Comparison of ENCODE assay signal across 10 mouse cellular contexts in genomic region chr15:5145196-5145945, GRCm38 (mm10). TPM values are rescaled to one million over a fixed set of nuclear protein-coding genes. Genes with fewer than 3 reads are reported as not detected.
DNase-seq lines count a peak whose midpoint lies in the region; ATAC-seq and TF ChIP-seq lines count a peak whose summit lies in the region.
"Had no signal": no experiment of that assay in that cellular context is flagged by ENCODE, and none has a peak within 500 bp of the region (broad histone marks: within the 10 kb centered on the region; RNA-seq: fewer than 3 reads in every experiment).

No protein-coding gene starts in this region.

- no peak for TF ChIP-seq POLR2A in CH12.LX (IDR thresholded peaks at IDR 0.05; ENCODE audit: low read depth, low read length)

- H3K27me3 ChIP-seq in heart, embryonic 10.5 days (ENCODE audit: insufficient read depth, poor library complexity, severe bottlenecking), result no peaks in the 10 kb centered on the region
- no peaks in the 10 kb centered on the region for H3K27me3 ChIP-seq in CH12.LX (replicated peaks)
- H3K27me3 ChIP-seq in forebrain, embryonic 13.5 days, result no peaks in the 10 kb centered on the region
- H3K27me3 ChIP-seq in liver, embryonic 14.5 days (ENCODE audit: control insufficient read depth, insufficient read depth, low read length), result no peaks in the 10 kb centered on the region

- H3K36me3 ChIP-seq in heart, embryonic 10.5 days, result 0 out of 2 replicates have a peak, but pooled peaks cover 3% of the 10 kb centered on the region
- H3K36me3 ChIP-seq in CH12.LX (replicated peaks in 1 of 2; ENCODE audit: control insufficient read depth in 1 of 2, insufficient read depth in 1 of 2, low read length in 1 of 2), result peaks cover 2 to 20% of the 10 kb centered on the region in 2 experiments
- no peaks in the 10 kb centered on the region for H3K36me3 ChIP-seq in forebrain, embryonic 13.5 days (ENCODE audit: poor library complexity, severe bottlenecking)
- H3K36me3 ChIP-seq in liver, embryonic 14.5 days (replicated peaks; ENCODE audit: control insufficient read depth, insufficient read depth, low read depth), result no peaks in the 10 kb centered on the region; the same call in 1 of the 2 replicates

- no peak overlapping the region for H3K27ac ChIP-seq in heart, embryonic 10.5 days
- no peak overlapping the region for H3K27ac ChIP-seq in CH12.LX (ENCODE audit: insufficient read depth, low read depth)
- H3K27ac ChIP-seq in forebrain, embryonic 13.5 days, result no peak overlapping the region
- H3K27ac ChIP-seq in liver, embryonic 14.5 days, result peak overlapping the region; percentile 75

- H3K9ac ChIP-seq in CH12.LX (ENCODE audit: insufficient read depth, low read depth), result no peak overlapping the region
- H3K9ac ChIP-seq in forebrain, embryonic 13.5 days, result no peak overlapping the region
- peak overlapping the region; percentile 97 for H3K9ac ChIP-seq in liver, embryonic 14.5 days (replicated peaks)

- no peak for DNase-seq in heart, embryonic 10.5 days (ENCODE audit: low spot score)
- DNase-seq in heart, adult 9 months (ENCODE audit: low spot score in 2 of 2), result no peak
- no peak for DNase-seq in CH12.LX (ENCODE audit: extremely low read depth)
- DNase-seq in liver, embryonic 14.5 days (ENCODE audit: low read depth in 3 of 3, low spot score in 3 of 3), result no peak
- no peak for DNase-seq in cerebellum, postnatal 4 days (ENCODE audit: low spot score in 2 of 2)
- DNase-seq in thymus, adult 18-20 months, result no peak
- DNase-seq in adrenal gland, postnatal 4 days (ENCODE audit: low spot score in 2 of 2), result no peak
- DNase-seq: cerebellum, postnatal 25 days; lung, adult 2 months had no signal

- H3K4me1 ChIP-seq in heart, embryonic 10.5 days, result peaks cover 16% of the 10 kb centered on the region
- peaks cover 8 to 28% of the 10 kb centered on the region in 2 experiments for H3K4me1 ChIP-seq in CH12.LX (ENCODE audit: control insufficient read depth in 1 of 2, insufficient read depth in 2 of 2)
- peaks cover 31% of the 10 kb centered on the region for H3K4me1 ChIP-seq in forebrain, embryonic 13.5 days
- H3K4me1 ChIP-seq in liver, embryonic 14.5 days (replicated peaks; ENCODE audit: control insufficient read depth in 2 of 2, insufficient read depth in 2 of 2, low read length in 1 of 2), result peaks cover 29 to 34% of the 10 kb centered on the region in 2 experiments

- no peak for TF ChIP-seq CTCF in CH12.LX (conservative IDR thresholded peaks at IDR 0.05 in 1 of 2, IDR thresholded peaks at IDR 0.05 in 1 of 2; ENCODE audit: low read depth in 2 of 2, low read length in 2 of 2)
- TF ChIP-seq CTCF in liver, embryonic 14.5 days (IDR thresholded peaks at IDR 0.05; ENCODE audit: low read depth), result no peak

- peaks cover 39% of the 10 kb centered on the region for H3K79me2 ChIP-seq in CH12.LX (replicated peaks; ENCODE audit: control insufficient read depth, extremely low read depth, insufficient read depth, poor library complexity, severe bottlenecking)

- no peaks in the 10 kb centered on the region for H3K9me3 ChIP-seq in heart, embryonic 10.5 days
- H3K9me3 ChIP-seq in CH12.LX (replicated peaks; ENCODE audit: low read length), result no peaks in the 10 kb centered on the region
- no peaks in the 10 kb centered on the region for H3K9me3 ChIP-seq in forebrain, embryonic 13.5 days (replicated peaks)
- H3K9me3 ChIP-seq in liver, embryonic 14.5 days (ENCODE audit: control insufficient read depth, low read length), result no peaks in the 10 kb centered on the region

- WGBS in heart, embryonic 10.5 days, result 19% methylated on average over 9 of the region's 9 CpGs
- 45% methylated on average over 9 of the region's 9 CpGs for WGBS in forebrain, embryonic 13.5 days
- 44% methylated on average over 9 of the region's 9 CpGs for WGBS in liver, embryonic 14.5 days (ENCODE audit: insufficient replicate concordance)

- TF ChIP-seq RAD21 in CH12.LX (IDR thresholded peaks at IDR 0.05; ENCODE audit: low read depth, low read length), result no peak

- ATAC-seq in forebrain, embryonic 13.5 days, result no peak
- ATAC-seq in liver, embryonic 14.5 days (ENCODE audit: insufficient read depth), result no peak

- H3K4me2 ChIP-seq in CH12.LX (ENCODE audit: insufficient read depth, low read depth, poor library complexity, severe bottlenecking), result peak overlapping the region; percentile 63
- peak overlapping the region; percentile 65 for H3K4me2 ChIP-seq in forebrain, embryonic 13.5 days
- H3K4me2 ChIP-seq in liver, embryonic 14.5 days (ENCODE audit: low read depth), result peak overlapping the region; percentile 72

- dilution Hi-C loops in CH12.LX (cut with MboI; ENCODE audit: extremely low pct_ligation_motif_present, extremely low pct_unique_long_range_greater_than_20kb, low sequenced_read_pairs), result no loop called here

- in situ Hi-C loops in CH12.LX (cut with MboI; ENCODE audit: low pct_ligation_motif_present, low pct_unique_long_range_greater_than_20kb, low sequenced_read_pairs), result no loop called here

- H3K4me3 ChIP-seq in heart, embryonic 10.5 days, result peak overlapping the region; percentile 94
- peak overlapping the region; percentile 26 to 89 (median 89) for H3K4me3 ChIP-seq in CH12.LX (replicated peaks in 1 of 3; ENCODE audit: low read depth in 2 of 3, low read length in 2 of 3, poor library complexity in 1 of 3)
- H3K4me3 ChIP-seq in forebrain, embryonic 13.5 days, result peak overlapping the region; percentile 78
- peak overlapping the region; percentile 50 to 87 for H3K4me3 ChIP-seq in liver, embryonic 14.5 days (ENCODE audit: insufficient read depth in 1 of 2, low read depth in 2 of 2, low read length in 2 of 2)

- TF ChIP-seq EP300 in CH12.LX (IDR thresholded peaks at IDR 0.05; ENCODE audit: low read length), result no peak
- no peak for TF ChIP-seq EP300 in liver, embryonic 14.5 days (IDR thresholded peaks at IDR 0.05; ENCODE audit: low read depth)

TF ChIP-seq in CH12.LX, 34 proteins besides CTCF, POLR2A, EP300 and RAD21:
- TF ChIP-seq E2F4 (IDR thresholded peaks at IDR 0.05; ENCODE audit: insufficient replicate concordance, low read depth, low read length) (no peak), MAFK (IDR thresholded peaks at IDR 0.05; ENCODE audit: insufficient replicate concordance, low read length) (no peak), UBTF (IDR thresholded peaks at IDR 0.05; ENCODE audit: low read depth, low read length) (no peak), ZNF384 (IDR thresholded peaks at IDR 0.05; ENCODE audit: low read depth, low read length) (no peak), MAX (IDR thresholded peaks at IDR 0.05; ENCODE audit: low read length) (no peak), SIN3A (IDR thresholded peaks at IDR 0.05; ENCODE audit: low read length) (no peak), ZC3H11A (IDR thresholded peaks at IDR 0.05; ENCODE audit: low read depth, low read length) (no peak), BHLHE40 (IDR thresholded peaks at IDR 0.05; ENCODE audit: low read depth, low read length) (no peak), CHD2 (IDR thresholded peaks at IDR 0.05; ENCODE audit: low read length) (no peak), ZMIZ1 (IDR thresholded peaks at IDR 0.05; ENCODE audit: low read depth, low read length) (no peak), USF2 (conservative IDR thresholded peaks at IDR 0.05; ENCODE audit: low read depth, low read length) (no peak), MYC (IDR thresholded peaks at IDR 0.05; ENCODE audit: low read depth, low read length) (no peak), RCOR1 (conservative IDR thresholded peaks at IDR 0.05; ENCODE audit: low read depth, low read length) (no peak)
TF ChIP-seq in CH12.LX: peak in this region for 0.

RNA-seq across cellular contexts. Expression of gene Prkaa1, which starts 1.7 kb away (rescaled TPM):
- 21.1 and 22.7 TPM in 2 replicates for polyA plus RNA-seq in heart, embryonic 10.5 days (2016; fragmentation: Nextera tagmentation; extraction: Ambion mirVana)
- 12.6 and 13.1 TPM in 2 replicates for total RNA-seq in CH12.LX (2012; rRNA removed)
- 25.4 and 27.6 TPM in 2 replicates for total RNA-seq in CH12.LX (2014; rRNA removed)
- 19.4 and 21.2 TPM in 2 replicates for polyA plus RNA-seq in CH12.LX (2012; ENCODE audit: insufficient read length, low read depth)
- polyA plus RNA-seq in forebrain, embryonic 13.5 days (2015; fragmentation: Nextera tagmentation; extraction: Ambion mirVana), result 11.3 and 12.5 TPM in 2 replicates
- polyA plus RNA-seq in liver, embryonic 14.5 days (2012; rRNA removed), result 6.6 and 8.6 TPM in 2 replicates
- polyA plus RNA-seq in liver, embryonic 14.5 days (2014; fragmentation: Nextera tagmentation; extraction: Ambion mirVana), result 15.7 and 16.6 TPM in 2 replicates
- total RNA-seq in adrenal gland, postnatal 4 days (2021), result 10 to 100 TPM; 31.2 to 32.2 TPM

RNA-seq across cellular contexts. Expression of gene Rpl37, which starts 28.9 kb away (rescaled TPM):
- 366 and 403 TPM in 2 replicates for polyA plus RNA-seq in heart, embryonic 10.5 days (2016; fragmentation: Nextera tagmentation; extraction: Ambion mirVana)
- total RNA-seq in CH12.LX (2012; rRNA removed) (1,567 and 1,787 TPM in 2 replicates), CH12.LX (2014; rRNA removed) (914 and 1,083 TPM in 2 replicates)
- 646 and 928 TPM in 2 replicates for polyA plus RNA-seq in CH12.LX (2012; ENCODE audit: insufficient read length, low read depth)
- polyA plus RNA-seq in forebrain, embryonic 13.5 days (2015; fragmentation: Nextera tagmentation; extraction: Ambion mirVana), result 431 and 548 TPM in 2 replicates
- 259 and 884 TPM in 2 replicates for polyA plus RNA-seq in liver, embryonic 14.5 days (2012; rRNA removed)
- 547 and 570 TPM in 2 replicates for polyA plus RNA-seq in liver, embryonic 14.5 days (2014; fragmentation: Nextera tagmentation; extraction: Ambion mirVana)
- 100 to 1,000 TPM; 526 to 531 TPM for total RNA-seq in adrenal gland, postnatal 4 days (2021)

RNA-seq across cellular contexts. Expression of gene Card6, which starts 37.0 kb away (rescaled TPM):
- 1.5 and 2.3 TPM in 2 replicates for polyA plus RNA-seq in heart, embryonic 10.5 days (2016; fragmentation: Nextera tagmentation; extraction: Ambion mirVana)
- total RNA-seq in CH12.LX (2012; rRNA removed), result 1.5 and 1.6 TPM in 2 replicates
- 1.3 and 1.9 TPM in 2 replicates for total RNA-seq in CH12.LX (2014; rRNA removed)
- 3.7 and 3.9 TPM in 2 replicates for polyA plus RNA-seq in CH12.LX (2012; ENCODE audit: insufficient read length, low read depth)
- polyA plus RNA-seq in forebrain, embryonic 13.5 days (2015; fragmentation: Nextera tagmentation; extraction: Ambion mirVana), result 0.60 and 0.85 TPM in 2 replicates
- 0.57 and 0.63 TPM in 2 replicates for polyA plus RNA-seq in liver, embryonic 14.5 days (2012; rRNA removed)
- 0.74 and 1.00 TPM in 2 replicates for polyA plus RNA-seq in liver, embryonic 14.5 days (2014; fragmentation: Nextera tagmentation; extraction: Ambion mirVana)
- 1 to 10 TPM; 6.6 to 8.6 TPM for total RNA-seq in adrenal gland, postnatal 4 days (2021)

RNA-seq across cellular contexts. Expression of gene Ttc33, which starts 40.0 kb away (rescaled TPM):
- polyA plus RNA-seq in heart, embryonic 10.5 days (2016; fragmentation: Nextera tagmentation; extraction: Ambion mirVana), result 30.3 and 34.0 TPM in 2 replicates
- 24.5 and 24.6 TPM in 2 replicates for total RNA-seq in CH12.LX (2012; rRNA removed)
- total RNA-seq in CH12.LX (2014; rRNA removed), result 53.6 and 59.4 TPM in 2 replicates
- polyA plus RNA-seq in CH12.LX (2012; ENCODE audit: insufficient read length, low read depth), result 34.8 and 55.7 TPM in 2 replicates
- 52.5 and 52.8 TPM in 2 replicates for polyA plus RNA-seq in forebrain, embryonic 13.5 days (2015; fragmentation: Nextera tagmentation; extraction: Ambion mirVana)
- 3.1 and 6.6 TPM in 2 replicates for polyA plus RNA-seq in liver, embryonic 14.5 days (2012; rRNA removed)
- 13.6 and 13.9 TPM in 2 replicates for polyA plus RNA-seq in liver, embryonic 14.5 days (2014; fragmentation: Nextera tagmentation; extraction: Ambion mirVana)
- 10 to 100 TPM; 47.3 to 55.2 TPM for total RNA-seq in adrenal gland, postnatal 4 days (2021)
